Mouse (Mus musculus) ovary, postnatal 10 days (tissue): ENCODE results near the gene Sgcd.

Source experiments
- DNase-seq: peaks from one replicate; pipeline ENCODE4 v3.0.0; 2022; ENCODE audit warnings: low spot score

Sgcd gene

DNA sequence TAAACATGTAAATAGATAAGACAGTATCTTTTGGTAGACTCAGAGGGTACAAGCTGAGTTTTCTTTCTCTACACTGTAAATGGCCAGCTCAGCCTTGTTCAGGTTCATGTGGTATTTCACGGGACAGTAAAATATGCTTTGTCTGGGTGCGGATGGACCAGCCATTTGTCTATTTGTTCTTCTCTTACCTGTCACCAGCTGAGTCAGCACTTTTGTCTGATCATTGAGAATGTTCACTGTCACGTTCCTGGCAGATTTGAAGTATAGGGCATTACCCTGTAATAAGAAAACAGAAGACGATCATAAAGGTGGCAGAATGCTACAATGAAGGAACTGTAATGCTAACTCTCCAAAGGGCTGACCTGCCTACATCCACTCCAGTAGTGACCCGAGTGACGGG is 856.4 kb downstream of the Sgcd start:
- no peak for DNase-seq

DNA sequence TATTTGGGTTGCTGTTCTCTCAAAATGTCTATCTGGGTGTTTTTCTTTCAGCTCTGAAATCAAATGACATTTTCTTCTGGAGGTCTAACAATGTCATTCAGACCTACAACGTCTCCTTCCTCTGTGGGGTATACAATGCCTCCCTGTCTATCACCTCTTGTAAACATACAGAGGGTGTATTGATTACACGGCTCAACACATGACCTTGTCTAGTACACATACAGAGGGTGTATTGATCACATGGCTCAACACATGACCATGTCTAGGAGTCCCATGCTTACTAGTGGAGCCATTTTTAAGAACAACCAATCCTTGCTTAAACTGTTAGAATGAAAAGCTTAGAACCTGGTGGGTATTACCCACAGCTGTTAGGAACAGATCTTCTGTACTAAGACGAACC is 858.3 kb downstream of the Sgcd start:
- no peak for DNase-seq

DNA sequence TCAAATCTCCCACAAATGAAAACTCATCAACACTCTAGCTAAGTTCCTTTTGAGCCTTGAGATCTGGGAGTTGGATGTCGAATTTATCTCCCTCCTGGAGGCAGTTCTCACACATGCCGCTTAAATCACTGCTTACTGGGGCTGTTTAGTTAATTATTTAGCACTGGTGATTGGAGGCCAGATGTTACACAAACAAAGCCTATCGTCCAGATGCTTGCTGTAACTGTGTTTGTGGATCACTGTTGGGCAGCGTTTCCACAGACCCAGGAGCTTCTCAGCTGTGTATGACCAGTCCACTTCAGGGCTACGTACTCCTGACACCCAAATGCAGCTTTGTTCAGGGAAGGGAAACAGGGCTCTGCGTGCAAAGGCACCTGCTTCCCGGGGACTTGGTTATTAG is 858.8 kb downstream of the Sgcd start:
- DNase-seq, result no peak

DNA sequence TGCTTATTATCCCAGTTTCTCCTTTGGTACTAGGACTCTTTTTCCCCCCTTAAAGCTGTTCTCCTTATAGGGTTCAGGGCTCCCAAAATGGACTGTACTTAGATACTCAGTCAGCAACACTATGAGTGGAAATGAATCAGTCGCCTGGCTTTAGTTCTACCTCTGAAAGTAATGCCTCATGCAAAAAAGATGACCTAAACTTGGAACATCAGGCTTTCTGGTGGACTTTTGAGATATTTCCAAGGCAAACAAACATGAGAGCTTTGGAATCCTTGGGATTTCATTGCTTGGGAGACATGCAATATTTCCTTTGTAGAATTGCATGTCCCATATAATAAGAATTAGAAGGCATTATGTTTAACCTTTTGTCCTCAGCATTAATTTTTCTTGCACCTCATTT is 859.6 kb downstream of the Sgcd start:
- no peak for DNase-seq

GRCm38 (mm10) chr11:47128331-47128730 is 860.4 kb downstream of the Sgcd start:
- DNase-seq, result no peak

DNA sequence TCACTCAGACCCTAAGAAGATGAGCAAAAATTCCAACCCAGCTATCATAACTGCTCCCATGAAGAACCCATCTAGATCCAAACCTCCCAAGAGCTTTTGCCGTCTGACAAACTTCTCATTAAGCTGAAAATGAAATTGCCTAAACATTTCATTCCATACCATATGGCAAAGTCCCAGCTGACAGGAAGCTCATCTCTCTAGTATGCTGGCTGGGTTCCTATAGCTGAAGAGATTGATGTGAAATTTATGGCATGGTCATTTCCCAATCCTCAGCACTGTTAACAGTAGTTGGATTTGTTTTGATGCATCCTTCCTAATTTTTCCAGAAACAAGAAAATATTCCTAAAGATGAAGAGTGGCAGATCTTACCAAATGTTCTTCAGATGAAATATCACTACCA is 867.9 kb downstream of the Sgcd start:
- DNase-seq, result no peak

GRCm38 (mm10) chr11:47117896-47118295 is 870.9 kb downstream of the Sgcd start:
- no peak for DNase-seq

- DNase-seq, result no peak
Observed at GRCm38 (mm10) chr11:47114366-47114765, 874.4 kb downstream of the Sgcd start.

DNA sequence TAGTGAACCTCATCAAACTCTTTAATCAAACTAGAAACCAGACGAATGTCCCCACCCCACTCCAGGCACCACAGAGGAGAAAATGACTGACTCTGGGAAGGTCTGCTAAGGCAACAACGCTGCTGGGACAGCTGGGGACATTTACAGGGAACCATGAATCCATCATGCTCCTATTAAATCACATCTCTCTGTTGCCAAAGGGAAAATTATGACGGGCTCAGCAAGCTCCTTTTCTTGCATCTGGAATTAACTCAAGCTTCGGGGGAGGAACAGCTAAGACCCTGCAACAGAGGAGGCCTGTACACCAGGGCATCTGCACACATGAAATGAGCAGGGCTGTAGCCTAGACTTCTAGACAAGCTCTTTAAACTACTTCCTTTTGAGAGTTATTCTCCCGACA is 875.7 kb downstream of the Sgcd start:
- no peak for DNase-seq

DNA sequence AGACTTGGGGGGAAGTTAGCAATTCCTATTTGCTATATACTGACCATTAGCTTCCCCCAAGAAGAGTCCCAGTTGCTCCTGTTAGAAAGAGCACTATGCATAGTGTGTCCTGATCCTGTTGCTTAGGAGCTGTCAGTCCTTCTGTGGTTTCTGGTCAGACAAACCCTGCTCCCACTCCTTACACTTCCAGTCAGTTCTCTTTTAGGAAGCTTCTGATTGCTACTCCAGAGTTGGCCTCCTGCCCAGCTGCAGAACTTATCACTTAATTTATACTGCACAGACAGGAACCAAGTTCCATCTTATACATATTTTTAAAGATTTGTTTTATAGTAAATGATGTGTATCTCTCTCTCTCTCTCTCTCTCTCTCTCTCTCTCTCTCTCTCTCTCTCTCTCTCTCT is 878.5 kb downstream of the Sgcd start:
- no peak for DNase-seq

DNA sequence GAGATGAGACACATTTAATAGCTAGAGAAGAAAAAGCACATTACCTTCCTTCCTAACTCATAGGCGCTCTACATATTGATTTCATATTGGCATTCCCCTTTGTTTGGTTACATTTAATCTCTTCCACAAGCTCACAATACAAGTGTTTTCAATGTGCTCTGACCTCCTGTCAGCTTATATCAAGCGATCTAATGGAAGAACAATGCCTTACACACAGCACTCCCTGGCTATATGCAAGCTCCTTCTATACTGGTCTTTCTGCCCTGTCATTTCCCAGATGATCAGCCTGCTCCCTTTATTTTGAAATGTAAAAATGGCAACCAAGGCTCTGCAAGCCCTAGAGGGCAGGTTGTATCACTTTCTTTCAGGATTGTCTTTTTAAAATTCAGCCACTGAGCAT is 881.1 kb downstream of the Sgcd start:
- no peak for DNase-seq

GRCm38 (mm10) chr11:47093296-47093912 is 895.4 kb downstream of the Sgcd start:
- no peak for DNase-seq

DNA sequence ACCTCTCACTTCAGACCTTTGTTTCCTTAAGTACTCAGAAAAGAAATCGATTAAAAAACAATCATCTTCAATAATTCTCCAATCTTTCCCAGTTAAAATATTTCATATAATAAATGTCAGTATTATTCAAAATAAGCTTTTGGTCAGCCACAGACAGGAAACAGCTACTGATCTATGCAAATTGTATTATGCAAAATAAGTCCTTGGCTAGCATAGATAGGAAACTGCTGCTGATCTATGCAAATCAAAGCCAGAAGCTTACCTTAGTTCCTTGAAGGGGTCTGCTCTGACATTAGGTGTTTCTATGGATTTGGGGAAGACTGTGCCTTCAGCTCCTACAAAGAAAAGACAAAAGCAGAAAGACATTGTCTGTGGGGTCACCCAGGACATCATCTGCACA is 906.3 kb downstream of the Sgcd start:
- no peak for DNase-seq

DNA sequence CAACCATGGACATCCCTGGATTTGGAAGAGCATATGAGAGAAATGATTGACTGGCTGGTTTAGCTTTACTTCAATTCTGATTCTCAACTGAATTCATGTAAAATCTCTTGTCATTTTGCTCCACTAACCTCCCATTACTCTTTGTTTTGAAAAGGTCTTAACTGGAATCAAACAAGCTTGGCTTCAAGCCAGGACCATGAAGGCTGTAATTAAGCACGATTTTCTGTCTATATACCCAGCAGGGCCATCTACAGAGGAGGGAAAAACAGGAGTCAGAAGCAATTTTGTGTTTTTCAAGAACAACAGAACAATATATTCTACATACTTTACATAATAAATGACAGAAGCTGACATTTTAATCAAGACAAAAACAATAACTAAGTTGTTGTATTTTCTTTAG is 915.2 kb downstream of the Sgcd start:
- no peak for DNase-seq

- DNase-seq, result no peak
Observed at GRCm38 (mm10) chr11:47071161-47071560, 917.6 kb downstream of the Sgcd start.

GRCm38 (mm10) chr11:47069769-47070384 is 918.9 kb downstream of the Sgcd start:
- no peak for DNase-seq

- DNase-seq, result no peak
Observed at GRCm38 (mm10) chr11:47063690-47064089, 925.1 kb downstream of the Sgcd start.

GRCm38 (mm10) chr11:47050390-47050789 is 938.4 kb downstream of the Sgcd start:
- DNase-seq, result no peak

- no peak for DNase-seq
Observed at GRCm38 (mm10) chr11:47049756-47050155, 939.0 kb downstream of the Sgcd start.

DNA sequence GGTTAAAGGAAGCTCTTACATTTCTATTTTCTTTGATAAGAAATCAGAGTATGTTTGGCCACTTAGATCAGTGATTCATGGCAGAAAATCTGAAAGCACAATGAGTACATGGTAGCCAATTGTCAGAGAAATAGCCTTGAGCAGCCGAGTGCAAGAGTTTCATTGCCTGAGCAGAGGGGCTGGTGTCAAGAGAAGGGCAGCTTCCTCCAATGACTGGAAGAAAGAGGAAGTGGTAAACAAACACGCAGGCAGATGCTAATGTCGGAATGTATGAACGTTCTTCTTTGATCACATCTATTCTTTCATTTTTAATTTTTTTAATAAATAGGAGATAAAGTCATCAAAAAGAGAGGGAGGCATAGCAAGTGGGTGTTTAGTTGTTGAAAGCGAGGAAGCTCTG is 956.5 kb downstream of the Sgcd start:
- DNase-seq, result no peak

GRCm38 (mm10) chr11:47020874-47021273 is 967.9 kb downstream of the Sgcd start:
- no peak for DNase-seq

GRCm38 (mm10) chr11:47018139-47018538 is 970.6 kb downstream of the Sgcd start:
- no peak for DNase-seq

DNA sequence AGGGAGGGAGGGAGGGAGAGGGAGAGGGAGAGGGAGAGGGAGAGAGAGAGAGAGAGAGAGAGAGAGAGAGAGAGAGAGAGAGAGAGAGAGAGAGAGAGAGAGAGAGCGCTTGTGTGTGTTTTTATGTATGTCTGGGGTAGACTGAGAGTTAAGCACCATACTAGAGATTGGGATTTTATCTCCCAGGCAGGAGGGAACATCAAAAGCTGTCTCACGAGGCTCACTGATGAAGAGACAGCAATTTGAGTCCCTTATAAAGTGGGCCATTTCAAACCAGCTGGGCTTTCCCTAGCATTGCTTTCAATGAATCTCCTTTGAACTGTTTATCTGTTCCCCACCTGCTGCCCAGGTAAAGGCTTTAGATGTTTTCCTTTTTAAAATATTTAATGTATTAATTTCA is 973.1 kb downstream of the Sgcd start:
- no peak for DNase-seq

DNA sequence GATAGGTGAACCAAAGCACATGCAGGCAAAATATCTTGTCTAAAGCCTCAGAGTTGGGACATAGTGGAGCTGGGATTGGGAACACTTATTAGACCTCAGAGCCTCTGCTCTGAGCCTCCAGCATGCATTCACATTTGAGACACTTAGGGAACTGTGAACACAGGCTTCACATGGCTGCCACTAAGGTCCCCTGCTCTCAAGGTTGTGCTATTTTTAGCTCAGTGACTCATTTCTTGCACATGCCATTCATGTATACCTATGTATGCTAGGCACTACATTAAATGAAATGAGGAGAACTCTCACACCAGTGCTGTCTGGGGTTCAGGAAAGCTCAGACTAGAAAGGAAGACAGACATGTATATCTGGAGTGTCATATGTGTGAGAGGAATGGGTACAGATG is 974.5 kb downstream of the Sgcd start:
- DNase-seq, result no peak
